Mouse (Mus musculus): ENCODE measurements around the gene 6330409D20Rik.
A peak's percentile ranks its signal among the peaks of the same experiment; 100 is the strongest.

The 6330409D20Rik gene

GRCm38 (mm10) chr2:32767241-32767640 lies 26.4 kb upstream of the 6330409D20Rik start:
- H3K36me3 ChIP-seq (ENCODE audit: control insufficient read depth, insufficient read depth, low read length, poor library complexity, severe bottlenecking), result no peaks in the 10 kb centered on the region
- no peaks in the 10 kb centered on the region for H3K27me3 ChIP-seq (ENCODE audit: control insufficient read depth, insufficient read depth, low read length, poor library complexity, severe bottlenecking)
- no peak for DNase-seq (ENCODE audit: low read depth, low spot score)

DNA sequence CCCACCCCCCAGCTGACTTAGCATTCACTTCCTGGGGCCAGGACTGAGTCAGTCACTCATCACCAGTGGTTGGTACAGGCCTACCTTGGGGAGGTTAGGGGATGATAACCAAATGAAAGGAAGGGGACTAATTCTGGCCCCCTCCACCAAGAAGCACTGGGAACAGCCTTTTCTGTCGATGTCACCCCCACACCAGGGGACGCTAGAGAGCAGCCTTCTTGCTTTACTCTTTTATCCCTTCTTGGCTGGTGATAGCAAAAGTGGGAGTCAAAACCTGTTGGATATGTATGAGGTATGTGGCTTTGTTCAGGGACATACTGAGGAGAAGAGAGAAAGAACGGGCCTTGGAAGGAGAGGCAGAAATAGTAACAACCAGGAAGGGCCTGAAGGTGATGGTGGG lies 22.5 kb upstream of the 6330409D20Rik start:
- Histone ChIP-seq H3K27me3 (ENCODE audit: control insufficient read depth, insufficient read depth, low read length, poor library complexity, severe bottlenecking) (no peaks in the 10 kb centered on the region), H3K36me3 (ENCODE audit: control insufficient read depth, insufficient read depth, low read length, poor library complexity, severe bottlenecking) (no peaks in the 10 kb centered on the region)
- DNase-seq (ENCODE audit: low read depth, low spot score), result no peak

DNA sequence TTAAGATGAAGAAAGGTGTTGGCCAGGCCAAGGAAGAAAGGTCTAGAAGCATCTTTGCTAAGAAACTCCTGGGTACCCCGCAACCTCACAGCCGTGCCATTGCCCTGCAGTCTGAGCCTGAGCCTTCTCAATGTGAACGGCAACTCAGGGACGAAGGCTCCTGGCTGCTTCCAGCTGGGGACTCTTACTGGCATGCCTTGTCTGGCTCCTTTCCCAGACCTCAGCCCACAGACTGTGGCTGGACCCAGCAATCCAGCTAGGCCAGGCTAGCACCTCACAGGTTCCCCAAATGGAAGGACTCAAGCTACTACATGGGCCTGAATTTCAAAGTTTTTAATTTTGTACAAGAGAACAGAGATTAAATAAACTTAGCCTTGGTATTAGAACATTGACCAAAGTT lies 21.0 kb upstream of the 6330409D20Rik start:
- no peak for DNase-seq (ENCODE audit: low read depth, low spot score)
- H3K27me3 ChIP-seq (ENCODE audit: control insufficient read depth, insufficient read depth, low read length, poor library complexity, severe bottlenecking), result no peaks in the 10 kb centered on the region
- H3K36me3 ChIP-seq (ENCODE audit: control insufficient read depth, insufficient read depth, low read length, poor library complexity, severe bottlenecking), result no peaks in the 10 kb centered on the region

GRCm38 (mm10) chr2:32761361-32761760 lies 20.5 kb upstream of the 6330409D20Rik start:
- no peaks in the 10 kb centered on the region for H3K27me3 ChIP-seq (ENCODE audit: control insufficient read depth, insufficient read depth, low read length, poor library complexity, severe bottlenecking)
- no peaks in the 10 kb centered on the region for H3K36me3 ChIP-seq (ENCODE audit: control insufficient read depth, insufficient read depth, low read length, poor library complexity, severe bottlenecking)
- DNase-seq (ENCODE audit: low read depth, low spot score), result no peak

DNA sequence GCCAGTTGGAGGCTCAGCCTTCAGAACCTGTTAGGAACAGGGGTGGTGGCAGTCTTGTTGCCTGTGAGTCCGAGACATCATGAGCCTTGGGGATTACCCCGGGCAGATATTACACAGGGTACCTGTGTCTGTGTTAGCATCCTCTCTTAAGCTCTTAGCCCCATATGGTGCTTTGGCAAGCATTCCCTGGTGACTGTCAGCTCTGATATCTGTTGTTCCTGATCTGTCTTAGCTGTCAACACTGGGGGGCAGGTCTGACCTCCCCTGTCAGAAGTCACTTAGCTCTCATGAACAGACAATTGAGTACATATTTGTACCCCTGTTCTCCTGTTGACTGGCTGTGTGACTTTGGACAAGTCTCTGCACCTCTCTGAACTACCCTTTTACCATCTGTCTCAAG lies 18.2 kb upstream of the 6330409D20Rik start:
- Histone ChIP-seq H3K27me3 (ENCODE audit: control insufficient read depth, insufficient read depth, low read length, poor library complexity, severe bottlenecking) (no peaks in the 10 kb centered on the region), H3K36me3 (ENCODE audit: control insufficient read depth, insufficient read depth, low read length, poor library complexity, severe bottlenecking) (peaks cover 6% of the 10 kb centered on the region)

DNA sequence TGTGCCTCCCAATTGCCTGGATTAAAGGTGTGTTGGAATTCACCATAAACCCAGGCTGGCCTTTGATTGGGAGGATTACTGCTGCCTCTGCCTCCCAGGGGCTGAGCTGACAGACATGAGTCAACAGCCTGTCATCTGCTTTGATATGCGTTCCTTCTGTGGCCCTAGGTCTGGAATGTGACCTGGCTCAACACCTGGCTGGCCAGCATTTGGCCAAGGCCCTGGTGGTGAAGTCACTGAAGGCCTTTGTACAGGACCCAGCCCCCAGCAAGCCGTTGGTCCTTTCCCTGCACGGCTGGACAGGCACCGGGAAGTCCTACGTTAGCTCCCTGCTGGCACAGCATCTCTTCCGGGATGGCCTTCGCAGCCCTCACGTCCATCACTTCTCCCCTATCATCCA lies 17.7 kb upstream of the 6330409D20Rik start:
- Histone ChIP-seq H3K27me3 (ENCODE audit: control insufficient read depth, insufficient read depth, low read length, poor library complexity, severe bottlenecking) (no peaks in the 10 kb centered on the region), H3K36me3 (ENCODE audit: control insufficient read depth, insufficient read depth, low read length, poor library complexity, severe bottlenecking) (peaks cover 8% of the 10 kb centered on the region)
- no peak for DNase-seq (ENCODE audit: low read depth, low spot score)

More for the DNA sequence above, 18.2 kb upstream of the 6330409D20Rik start:
- no peak for DNase-seq (ENCODE audit: low read depth, low spot score)

DNA sequence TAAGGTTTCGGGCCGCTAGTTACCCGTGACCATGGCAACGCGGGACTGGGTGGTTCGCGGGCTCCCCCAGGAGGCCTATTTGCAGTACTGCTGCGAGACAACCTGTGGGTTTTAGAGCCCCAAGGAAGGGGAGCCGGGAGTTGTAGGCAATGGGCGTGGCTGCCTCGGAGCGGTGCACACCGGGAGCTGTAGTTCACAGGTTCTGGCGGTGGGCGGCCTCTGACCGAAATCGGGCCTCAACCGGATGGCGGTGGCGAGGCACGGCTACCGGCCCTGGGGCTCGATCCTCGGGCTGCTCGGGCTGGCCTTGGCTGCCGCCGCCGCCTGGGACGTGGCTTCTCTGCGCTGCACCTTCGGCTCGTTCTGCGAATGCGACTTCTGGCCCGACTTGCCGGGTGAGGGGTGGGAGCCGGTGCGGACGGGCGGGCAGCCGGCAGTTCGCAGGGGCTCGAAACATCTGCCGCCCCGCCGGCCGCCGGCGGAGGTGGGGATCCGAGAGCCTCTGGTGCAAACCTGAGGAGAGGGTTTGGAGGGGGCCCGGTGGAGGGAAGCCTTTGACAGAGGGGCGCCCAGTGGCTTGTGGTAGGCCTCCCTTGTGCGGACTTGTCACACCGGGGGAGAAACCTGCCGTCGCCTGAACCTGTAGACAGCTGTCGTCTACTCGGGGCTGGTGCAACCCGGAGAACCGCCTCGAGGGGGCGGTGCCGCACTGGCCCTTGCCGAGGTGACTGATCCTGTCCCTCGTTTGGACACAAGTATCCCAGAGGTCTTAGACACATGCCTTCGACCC lies 16.4 kb upstream of the 6330409D20Rik start, which contains the start of gene Tor2a:
TSS of gene Tor2a (plus strand) at position 179 of the 790 bp plus-strand sequence.
- peak; percentile 98 for DNase-seq (ENCODE audit: low read depth, low spot score)
- Histone ChIP-seq H3K36me3 (ENCODE audit: control insufficient read depth, insufficient read depth, low read length, poor library complexity, severe bottlenecking) (peaks cover 8% of the 10 kb centered on the region), H3K27me3 (ENCODE audit: control insufficient read depth, insufficient read depth, low read length, poor library complexity, severe bottlenecking) (no peaks in the 10 kb centered on the region)

GRCm38 (mm10) chr2:32756674-32757055 lies 15.8 kb upstream of the 6330409D20Rik start:
- no peak for DNase-seq (ENCODE audit: low read depth, low spot score)
- H3K36me3 ChIP-seq (ENCODE audit: control insufficient read depth, insufficient read depth, low read length, poor library complexity, severe bottlenecking), result peaks cover 10% of the 10 kb centered on the region

DNA sequence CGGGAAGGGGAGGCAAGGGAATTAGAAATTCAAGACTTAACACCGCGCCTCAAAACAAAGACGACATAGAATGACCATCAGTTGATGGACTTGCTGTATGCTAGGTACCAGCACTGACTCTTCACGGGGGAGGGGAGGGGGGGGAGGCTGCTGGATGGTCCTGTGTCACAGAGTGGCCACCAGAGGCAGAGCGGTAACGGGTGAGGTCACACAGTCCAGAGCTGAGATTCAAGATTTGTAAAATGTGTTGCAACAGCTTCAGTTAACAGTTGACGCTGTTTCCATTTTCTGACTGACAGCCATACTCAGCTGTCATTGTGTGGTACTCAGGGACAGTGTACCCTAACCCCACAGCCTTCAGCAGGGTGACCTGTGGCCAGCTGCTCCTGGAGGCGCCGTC lies 11.4 kb upstream of the 6330409D20Rik start:
- DNase-seq (ENCODE audit: low read depth, low spot score), result no peak
- no peaks in the 10 kb centered on the region for H3K27me3 ChIP-seq (ENCODE audit: control insufficient read depth, insufficient read depth, low read length, poor library complexity, severe bottlenecking)
- peaks cover 25% of the 10 kb centered on the region for H3K36me3 ChIP-seq (ENCODE audit: control insufficient read depth, insufficient read depth, low read length, poor library complexity, severe bottlenecking)

More at GRCm38 (mm10) chr2:32756674-32757055, 15.8 kb upstream of the 6330409D20Rik start:
- H3K27me3 ChIP-seq (ENCODE audit: control insufficient read depth, insufficient read depth, low read length, poor library complexity, severe bottlenecking), result no peaks in the 10 kb centered on the region

DNA sequence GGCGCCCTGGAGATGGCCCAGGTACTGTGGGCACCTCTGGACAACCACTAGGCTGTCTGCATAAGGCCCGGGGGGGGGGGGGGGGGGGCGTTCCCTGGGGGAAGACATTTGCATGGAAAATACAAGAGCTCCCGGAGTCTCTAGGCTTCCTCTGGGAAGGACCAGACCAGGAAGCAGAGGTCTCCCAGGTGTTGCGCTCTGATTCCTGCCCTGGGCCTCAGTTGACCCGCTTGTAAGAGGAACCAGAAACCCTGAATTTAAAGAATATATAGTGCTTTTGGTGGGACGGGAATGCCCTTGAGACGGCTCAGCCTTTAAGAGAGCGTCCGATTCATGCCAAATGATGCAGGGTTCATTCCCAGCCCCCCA lies 10.8 kb upstream of the 6330409D20Rik start:
- H3K36me3 ChIP-seq (ENCODE audit: control insufficient read depth, insufficient read depth, low read length, poor library complexity, severe bottlenecking), result peaks cover 29% of the 10 kb centered on the region
- no peaks in the 10 kb centered on the region for H3K27me3 ChIP-seq (ENCODE audit: control insufficient read depth, insufficient read depth, low read length, poor library complexity, severe bottlenecking)
- no peak for DNase-seq (ENCODE audit: low read depth, low spot score)

GRCm38 (mm10) chr2:32750887-32751664 lies 10.3 kb upstream of the 6330409D20Rik start:
- Histone ChIP-seq H3K27me3 (ENCODE audit: control insufficient read depth, insufficient read depth, low read length, poor library complexity, severe bottlenecking) (no peaks in the 10 kb centered on the region), H3K36me3 (ENCODE audit: control insufficient read depth, insufficient read depth, low read length, poor library complexity, severe bottlenecking) (peaks cover 29% of the 10 kb centered on the region)
- DNase-seq (ENCODE audit: low read depth, low spot score), result no peak

DNA sequence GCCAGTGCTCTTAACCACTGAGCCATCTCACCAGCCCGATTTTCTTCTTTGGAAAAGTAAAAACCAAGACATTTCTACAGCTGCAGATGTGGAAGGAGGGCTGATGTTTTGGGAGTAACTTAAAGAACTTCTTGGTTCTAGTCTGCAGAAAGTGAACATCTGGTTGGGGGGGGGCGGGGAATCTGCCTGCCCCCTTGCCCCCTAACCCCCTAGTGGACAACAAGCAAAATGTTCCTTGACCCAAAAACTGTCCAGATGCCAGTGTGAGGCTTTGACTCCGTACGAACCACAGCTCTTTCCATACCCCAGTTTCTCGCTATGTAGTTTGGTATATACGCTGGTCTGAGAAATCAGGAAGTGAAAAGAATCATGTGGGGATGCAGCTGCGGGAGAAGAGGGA lies 9.4 kb upstream of the 6330409D20Rik start:
- H3K36me3 ChIP-seq (ENCODE audit: control insufficient read depth, insufficient read depth, low read length, poor library complexity, severe bottlenecking), result peaks cover 29% of the 10 kb centered on the region
- H3K27me3 ChIP-seq (ENCODE audit: control insufficient read depth, insufficient read depth, low read length, poor library complexity, severe bottlenecking), result no peaks in the 10 kb centered on the region
- peak; percentile 27 for DNase-seq (ENCODE audit: low read depth, low spot score)

GRCm38 (mm10) chr2:32749082-32749481 lies 8.3 kb upstream of the 6330409D20Rik start:
- Histone ChIP-seq H3K27me3 (ENCODE audit: control insufficient read depth, insufficient read depth, low read length, poor library complexity, severe bottlenecking) (no peaks in the 10 kb centered on the region), H3K36me3 (ENCODE audit: control insufficient read depth, insufficient read depth, low read length, poor library complexity, severe bottlenecking) (peaks cover 27% of the 10 kb centered on the region)
- DNase-seq (ENCODE audit: low read depth, low spot score), result no peak

GRCm38 (mm10) chr2:32744272-32744982 lies 3.6 kb upstream of the 6330409D20Rik start:
- Histone ChIP-seq H3K27me3 (ENCODE audit: control insufficient read depth, insufficient read depth, low read length, poor library complexity, severe bottlenecking) (no peaks in the 10 kb centered on the region), H3K36me3 (ENCODE audit: control insufficient read depth, insufficient read depth, low read length, poor library complexity, severe bottlenecking) (peaks cover 17% of the 10 kb centered on the region)
- DNase-seq (ENCODE audit: low read depth, low spot score), result no peak

- DNase-seq (ENCODE audit: low read depth, low spot score), result no peak
- Histone ChIP-seq H3K36me3 (ENCODE audit: control insufficient read depth, insufficient read depth, low read length, poor library complexity, severe bottlenecking) (peaks cover 15% of the 10 kb centered on the region), H3K27me3 (ENCODE audit: control insufficient read depth, insufficient read depth, low read length, poor library complexity, severe bottlenecking) (no peaks in the 10 kb centered on the region)
Measured at GRCm38 (mm10) chr2:32742173-32742531, 1.3 kb upstream of the 6330409D20Rik start.

All from splenic B cell, adult 2 months (primary cell).